Mouse (Mus musculus) kidney, embryonic 15.5 days (tissue): ENCODE measurements around the gene Casp8ap2. TPM values are rescaled to one million over a fixed set of nuclear protein-coding genes. Genes with fewer than 3 reads are reported as not detected.

Experiments used
- ATAC-seq: fragments of 200-750 bp; cut with Nextera tagmentation; replicated peaks from 2 replicates; pipeline ENCODE4 v1.8.0; 2017; ENCODE audit warnings: moderate TSS enrichment; ENCODE audit not compliant: low FRiP score
- H3K27ac ChIP-seq: fragments of 300-500 bp; sonication (generic); 2 replicates; pipeline ENCODE4 v1.5.1; 2015; ENCODE audit warnings: mild to moderate bottlenecking, inconsistent platforms
- H3K27me3 ChIP-seq: fragments of 300-500 bp; sonication (generic); 2 replicates; pipeline ENCODE4 v1.6.1; 2015; ENCODE audit warnings: inconsistent platforms
- H3K36me3 ChIP-seq: fragments of 300-500 bp; sonication (generic); 2 replicates; pipeline ENCODE4 v1.6.1; 2015; ENCODE audit warnings: inconsistent platforms
- H3K4me1 ChIP-seq: fragments of 300-500 bp; sonication (generic); 2 replicates; pipeline ENCODE4 v1.6.1; 2015; ENCODE audit warnings: inconsistent platforms
- H3K4me2 ChIP-seq: fragments of 300-500 bp; sonication (generic); 2 replicates; pipeline ENCODE4 v1.6.1; 2015; ENCODE audit warnings: moderate library complexity, mild to moderate bottlenecking, inconsistent platforms
- H3K4me3 ChIP-seq: fragments of 300-500 bp; sonication (generic); replicated peaks from 2 replicates; pipeline ENCODE4 v1.5.1; 2015; ENCODE audit warnings: mild to moderate bottlenecking, inconsistent platforms
- H3K9ac ChIP-seq: fragments of 300-500 bp; sonication (generic); 2 replicates; pipeline ENCODE4 v1.6.1; 2015; ENCODE audit warnings: mild to moderate bottlenecking, inconsistent platforms
- H3K9me3 ChIP-seq: fragments of 300-500 bp; sonication (generic); replicated peaks from 2 replicates; pipeline ENCODE4 v1.6.1; 2016; ENCODE audit warnings: inconsistent platforms
- WGBS: fragments of 180-500 bp; shearing (Covaris S2); methylation state at CpG from one replicate; pipeline ENCODE4 v1.1.7; 2015; ENCODE audit warnings: mixed read lengths; 5-methylcytosine and 5-hydroxymethylcytosine counted together
- polyA plus RNA-seq: library from polyadenylated mRNA; unstranded; fragments of >200 nt; fragmentation: Nextera tagmentation; extraction: Ambion mirVana; gene quantifications from 2 replicates; pipeline ENCODE4 v1.2.1, GENCODE M21; 2015

The Casp8ap2 gene
- polyA plus RNA-seq, 1 experiment from 2014 or later, result 56.4 TPM

- no peaks in the 10 kb centered on the region for H3K36me3 ChIP-seq
- H3K27ac ChIP-seq, result no peak overlapping the region
- no peak for ATAC-seq
- H3K4me3 ChIP-seq, result no peak overlapping the region
- H3K27me3 ChIP-seq, result no peaks in the 10 kb centered on the region
- no peak overlapping the region for H3K4me2 ChIP-seq
- 11% methylated on average over 9 of the region's 9 CpGs for WGBS
- no peak overlapping the region for H3K9ac ChIP-seq
- no peaks in the 10 kb centered on the region for H3K9me3 ChIP-seq
- no peaks in the 10 kb centered on the region for H3K4me1 ChIP-seq
These were observed 28.7 kb upstream of the Casp8ap2 start for GRCm38 (mm10) chr4:32586596-32586995.

GRCm38 (mm10) chr4:32587543-32587942 is 27.7 kb upstream of the Casp8ap2 start:
- no peak overlapping the region for H3K9ac ChIP-seq
- WGBS, result 83% methylated on average over 5 of the region's 5 CpGs
- H3K9me3 ChIP-seq, result no peaks in the 10 kb centered on the region
- no peaks in the 10 kb centered on the region for H3K27me3 ChIP-seq
- no peak overlapping the region for H3K4me2 ChIP-seq
- no peak overlapping the region for H3K4me3 ChIP-seq
- no peaks in the 10 kb centered on the region for H3K4me1 ChIP-seq
- H3K27ac ChIP-seq, result no peak overlapping the region
- ATAC-seq, result no peak
- H3K36me3 ChIP-seq, result no peaks in the 10 kb centered on the region

GRCm38 (mm10) chr4:32588237-32588636 is 27.0 kb upstream of the Casp8ap2 start:
- H3K27ac ChIP-seq, result no peak overlapping the region
- H3K4me2 ChIP-seq, result no peak overlapping the region
- WGBS, result 84% methylated on average over 6 of the region's 6 CpGs
- no peak overlapping the region for H3K9ac ChIP-seq
- no peaks in the 10 kb centered on the region for H3K9me3 ChIP-seq
- H3K4me3 ChIP-seq, result no peak overlapping the region
- no peaks in the 10 kb centered on the region for H3K27me3 ChIP-seq
- no peaks in the 10 kb centered on the region for H3K36me3 ChIP-seq
- no peak for ATAC-seq
- no peaks in the 10 kb centered on the region for H3K4me1 ChIP-seq

GRCm38 (mm10) chr4:32601135-32601534 is 14.1 kb upstream of the Casp8ap2 start:
- Histone ChIP-seq H3K4me2 (no peak overlapping the region), H3K9me3 (no peaks in the 10 kb centered on the region), H3K27me3 (no peaks in the 10 kb centered on the region), H3K36me3 (no peaks in the 10 kb centered on the region), H3K9ac (no peak overlapping the region), H3K4me1 (no peaks in the 10 kb centered on the region), H3K4me3 (no peak overlapping the region), H3K27ac (no peak overlapping the region)
- no peak for ATAC-seq
- WGBS, result 25% methylated on average over 12 of the region's 12 CpGs

- WGBS, result 64% methylated on average over 3 of the region's 3 CpGs
These were observed 12.6 kb upstream of the Casp8ap2 start, which contains the start of gene Gja10 for GRCm38 (mm10) chr4:32602660-32603059. TSS of gene Gja10 (minus strand) at chr4:32602760.

GRCm38 (mm10) chr4:32621637-32622036 is 6.4 kb downstream of the Casp8ap2 start:
- Histone ChIP-seq H3K4me1 (peaks cover 12% of the 10 kb centered on the region), H3K9ac (no peak overlapping the region)
- ATAC-seq, result no peak

More at GRCm38 (mm10) chr4:32602660-32603059, 12.6 kb upstream of the Casp8ap2 start, which contains the start of gene Gja10:
- H3K4me3 ChIP-seq, result no peak within 1 kb of the TSS
- H3K4me2 ChIP-seq, result no peak within 1 kb of the TSS
- H3K4me1 ChIP-seq, result no peaks in the 10 kb centered on the region
- H3K27ac ChIP-seq, result no peak within 1 kb of the TSS
- H3K27me3 ChIP-seq, result peaks cover 5% of the 10 kb centered on the region; the same call in 1 of the 2 replicates
- H3K36me3 ChIP-seq, result no peaks in the 10 kb centered on the region
- no peak within 1 kb of the TSS for H3K9ac ChIP-seq
- H3K9me3 ChIP-seq, result no peaks in the 10 kb centered on the region
- no peak for ATAC-seq

GRCm38 (mm10) chr4:32651669-32652068 is 36.4 kb downstream of the Casp8ap2 start:
- WGBS, result 83% methylated on average over 5 of the region's 5 CpGs
- H3K4me3 ChIP-seq, result no peak overlapping the region

More at GRCm38 (mm10) chr4:32621637-32622036, 6.4 kb downstream of the Casp8ap2 start:
- H3K9me3 ChIP-seq, result no peaks in the 10 kb centered on the region
- H3K4me2 ChIP-seq, result no peak overlapping the region
- peaks cover 20% of the 10 kb centered on the region for H3K36me3 ChIP-seq
- H3K27me3 ChIP-seq, result no peaks in the 10 kb centered on the region
- H3K4me3 ChIP-seq, result no peak overlapping the region
- no peak overlapping the region for H3K27ac ChIP-seq

GRCm38 (mm10) chr4:32656146-32656904 is 41.1 kb downstream of the Casp8ap2 start:
- peak; percentile 61 for ATAC-seq
- Histone ChIP-seq H3K9ac (peak overlapping the region; percentile 19; the same call in 1 of the 2 replicates), H3K4me3 (peak overlapping the region; percentile 97), H3K4me1 (peaks cover 16% of the 10 kb centered on the region), H3K27me3 (no peaks in the 10 kb centered on the region), H3K4me2 (peak overlapping the region; percentile 67), H3K9me3 (no peaks in the 10 kb centered on the region), H3K36me3 (peaks cover 27% of the 10 kb centered on the region), H3K27ac (peak overlapping the region; percentile 82)
- WGBS, result 57% methylated on average over 11 of the region's 11 CpGs

More at GRCm38 (mm10) chr4:32651669-32652068, 36.4 kb downstream of the Casp8ap2 start:
- Histone ChIP-seq H3K9ac (no peak overlapping the region), H3K27me3 (no peaks in the 10 kb centered on the region), H3K27ac (no peak overlapping the region), H3K4me2 (no peak overlapping the region), H3K9me3 (no peaks in the 10 kb centered on the region), H3K36me3 (peaks cover 60% of the 10 kb centered on the region), H3K4me1 (0 out of 2 replicates have a peak, but pooled peaks cover 4% of the 10 kb centered on the region)
- no peak for ATAC-seq

- Histone ChIP-seq H3K36me3 (peaks cover 19% of the 10 kb centered on the region), H3K27me3 (no peaks in the 10 kb centered on the region), H3K9me3 (no peaks in the 10 kb centered on the region), H3K4me3 (peak within 1 kb of the TSS; percentile 97), H3K9ac (peak within 1 kb of the TSS; percentile 77), H3K4me2 (peak within 1 kb of the TSS; percentile 67), H3K4me1 (peaks cover 16% of the 10 kb centered on the region), H3K27ac (peak within 1 kb of the TSS; percentile 82)
- peak; percentile 93 for ATAC-seq
- WGBS, result under 1% methylated on average over 68 of the region's 68 CpGs
These were observed 41.8 kb downstream of the Casp8ap2 start, which contains the start of gene Mdn1 for GRCm38 (mm10) chr4:32656918-32657662. TSS of gene Mdn1 (plus strand) at chr4:32657119.

- Histone ChIP-seq H3K36me3 (peaks cover 79% of the 10 kb centered on the region), H3K27me3 (no peaks in the 10 kb centered on the region), H3K4me2 (no peak overlapping the region), H3K4me1 (no peaks in the 10 kb centered on the region), H3K4me3 (no peak overlapping the region), H3K9me3 (no peaks in the 10 kb centered on the region), H3K27ac (no peak overlapping the region), H3K9ac (no peak overlapping the region)
- WGBS, result 86% methylated on average over 4 of the region's 4 CpGs
- ATAC-seq, result no peak
These were observed 50.6 kb downstream of the Casp8ap2 start for GRCm38 (mm10) chr4:32665843-32666242.

GRCm38 (mm10) chr4:32668291-32668690 is 53.0 kb downstream of the Casp8ap2 start:
- 90% methylated on average over 1 of the region's 1 CpGs for WGBS
- Histone ChIP-seq H3K9ac (no peak overlapping the region), H3K4me1 (no peaks in the 10 kb centered on the region), H3K27me3 (no peaks in the 10 kb centered on the region), H3K27ac (no peak overlapping the region), H3K9me3 (no peaks in the 10 kb centered on the region), H3K36me3 (peaks cover 95% of the 10 kb centered on the region), H3K4me2 (no peak overlapping the region), H3K4me3 (no peak overlapping the region)
- ATAC-seq, result no peak

- Histone ChIP-seq H3K4me2 (no peak overlapping the region), H3K9me3 (no peaks in the 10 kb centered on the region), H3K27ac (no peak overlapping the region), H3K36me3 (peaks cover 93% of the 10 kb centered on the region), H3K27me3 (no peaks in the 10 kb centered on the region), H3K4me3 (no peak overlapping the region), H3K9ac (no peak overlapping the region), H3K4me1 (no peaks in the 10 kb centered on the region)
- 87% methylated on average over 2 of the region's 2 CpGs for WGBS
- no peak for ATAC-seq
These were observed 54.6 kb downstream of the Casp8ap2 start for GRCm38 (mm10) chr4:32669825-32670224.
